Mouse (Mus musculus): ENCODE measurements around the gene 1700029P11Rik. TPM values are rescaled to one million over a fixed set of nuclear protein-coding genes. Genes with fewer than 3 reads are reported as not detected.
"Not testable (repeated sequence)": the region's sequence is repeated elsewhere in the genome, so short reads cannot be mapped to it uniquely, and the experiment has no call there.

1700029P11Rik gene
- polyA plus RNA-seq, 1 experiment from 2014 or later: not detected

GRCm38 (mm10) chr15:81968447-81968846 is 11.9 kb upstream of the 1700029P11Rik start:
- no peak for ATAC-seq

GRCm38 (mm10) chr15:81969173-81969572 is 11.2 kb upstream of the 1700029P11Rik start:
- no peak for ATAC-seq

More at GRCm38 (mm10) chr15:81968447-81968846, 11.9 kb upstream of the 1700029P11Rik start:
- H3K27me3 ChIP-seq (replicated peaks; ENCODE audit: insufficient read depth, low read length): no peaks in the 10 kb centered on the region
- no peak for DNase-seq (ENCODE audit: low spot score)
- 50% methylated on average over 2 of the region's 2 CpGs for WGBS
- no peaks in the 10 kb centered on the region for H3K36me3 ChIP-seq (ENCODE audit: insufficient read depth, low read length)
- no peak overlapping the region for H3K27ac ChIP-seq (ENCODE audit: low read length)
- no peak overlapping the region for H3K9ac ChIP-seq (replicated peaks; ENCODE audit: low read depth)
- no peak for TF ChIP-seq EP300 (IDR thresholded peaks at IDR 0.05)
- TF ChIP-seq CTCF (IDR thresholded peaks at IDR 0.05): no peak
- no peak overlapping the region for H3K4me3 ChIP-seq (ENCODE audit: low read depth, low read length)
- H3K4me2 ChIP-seq (replicated peaks; ENCODE audit: low read depth, low read length): no peak overlapping the region
- H3K4me1 ChIP-seq (ENCODE audit: insufficient read depth, low read depth, low read length): no peaks in the 10 kb centered on the region
- H3K9me3 ChIP-seq (ENCODE audit: low read length): no peaks in the 10 kb centered on the region

GRCm38 (mm10) chr15:81969635-81970034 is 10.7 kb upstream of the 1700029P11Rik start:
- H3K4me2 ChIP-seq (replicated peaks; ENCODE audit: low read depth, low read length); H3K9ac ChIP-seq (replicated peaks; ENCODE audit: low read depth); DNase-seq (ENCODE audit: low spot score); H3K4me3 ChIP-seq (ENCODE audit: low read depth, low read length); H3K4me1 ChIP-seq (ENCODE audit: insufficient read depth, low read depth, low read length); H3K27ac ChIP-seq (ENCODE audit: low read length); H3K36me3 ChIP-seq (ENCODE audit: insufficient read depth, low read length); ATAC-seq; H3K9me3 ChIP-seq (ENCODE audit: low read length); H3K27me3 ChIP-seq (replicated peaks; ENCODE audit: insufficient read depth, low read length): not testable (repeated sequence)
- 70% methylated on average over 6 of the region's 6 CpGs for WGBS

More at GRCm38 (mm10) chr15:81969173-81969572, 11.2 kb upstream of the 1700029P11Rik start:
- Histone ChIP-seq H3K27ac (ENCODE audit: low read length) (no peak overlapping the region), H3K9me3 (ENCODE audit: low read length) (no peaks in the 10 kb centered on the region), H3K4me1 (ENCODE audit: insufficient read depth, low read depth, low read length) (no peaks in the 10 kb centered on the region), H3K27me3 (replicated peaks; ENCODE audit: insufficient read depth, low read length) (no peaks in the 10 kb centered on the region), H3K9ac (replicated peaks; ENCODE audit: low read depth) (no peak overlapping the region), H3K4me3 (ENCODE audit: low read depth, low read length) (no peak overlapping the region), H3K36me3 (ENCODE audit: insufficient read depth, low read length) (no peaks in the 10 kb centered on the region), H3K4me2 (replicated peaks; ENCODE audit: low read depth, low read length) (no peak overlapping the region)
- DNase-seq (ENCODE audit: low spot score): no peak
- 43% methylated on average over 7 of the region's 7 CpGs for WGBS
- no peak for TF ChIP-seq CTCF (IDR thresholded peaks at IDR 0.05)
- TF ChIP-seq EP300 (IDR thresholded peaks at IDR 0.05): no peak

GRCm38 (mm10) chr15:81970498-81970897 is 9.8 kb upstream of the 1700029P11Rik start:
- not testable (repeated sequence) for H3K9ac ChIP-seq (replicated peaks; ENCODE audit: low read depth); DNase-seq (ENCODE audit: low spot score); H3K4me1 ChIP-seq (ENCODE audit: insufficient read depth, low read depth, low read length); H3K9me3 ChIP-seq (ENCODE audit: low read length); H3K27ac ChIP-seq (ENCODE audit: low read length); H3K4me2 ChIP-seq (replicated peaks; ENCODE audit: low read depth, low read length); ATAC-seq; H3K27me3 ChIP-seq (replicated peaks; ENCODE audit: insufficient read depth, low read length); H3K4me3 ChIP-seq (ENCODE audit: low read depth, low read length); H3K36me3 ChIP-seq (ENCODE audit: insufficient read depth, low read length)
- 94% methylated on average over 4 of the region's 4 CpGs for WGBS

GRCm38 (mm10) chr15:81975156-81975555 is 5.2 kb upstream of the 1700029P11Rik start:
- DNase-seq (ENCODE audit: low spot score); H3K4me2 ChIP-seq (replicated peaks; ENCODE audit: low read depth, low read length); H3K4me1 ChIP-seq (ENCODE audit: insufficient read depth, low read depth, low read length); H3K27me3 ChIP-seq (replicated peaks; ENCODE audit: insufficient read depth, low read length); H3K9me3 ChIP-seq (ENCODE audit: low read length); ATAC-seq; H3K4me3 ChIP-seq (ENCODE audit: low read depth, low read length); H3K9ac ChIP-seq (replicated peaks; ENCODE audit: low read depth); H3K36me3 ChIP-seq (ENCODE audit: insufficient read depth, low read length); H3K27ac ChIP-seq (ENCODE audit: low read length): not testable (repeated sequence)
- 88% methylated on average over 8 of the region's 8 CpGs for WGBS

GRCm38 (mm10) chr15:81982173-81982572 is 1.8 kb downstream of the 1700029P11Rik start:
- DNase-seq (ENCODE audit: low spot score): no peak
- Histone ChIP-seq H3K4me1 (ENCODE audit: insufficient read depth, low read depth, low read length) (no peaks in the 10 kb centered on the region), H3K27me3 (replicated peaks; ENCODE audit: insufficient read depth, low read length) (no peaks in the 10 kb centered on the region), H3K9me3 (ENCODE audit: low read length) (no peaks in the 10 kb centered on the region), H3K9ac (replicated peaks; ENCODE audit: low read depth) (no peak overlapping the region), H3K36me3 (ENCODE audit: insufficient read depth, low read length) (no peaks in the 10 kb centered on the region), H3K27ac (ENCODE audit: low read length) (no peak overlapping the region), H3K4me2 (replicated peaks; ENCODE audit: low read depth, low read length) (no peak overlapping the region), H3K4me3 (ENCODE audit: low read depth, low read length) (no peak overlapping the region)
- ATAC-seq: no peak
- WGBS: 38% methylated on average over 1 of the region's 1 CpGs
- TF ChIP-seq CTCF (IDR thresholded peaks at IDR 0.05): no peak
- TF ChIP-seq EP300 (IDR thresholded peaks at IDR 0.05): no peak

Data from lung, postnatal 0 days (tissue).